Mouse (Mus musculus) heart, embryonic 14.5 days (tissue): Measurements from ENCODE around the gene Adgrf5. TPM values are rescaled to one million over a fixed set of nuclear protein-coding genes. Genes with fewer than 3 reads are reported as not detected.

Experiments used
- ATAC-seq: fragments of 200-750 bp; cut with Nextera tagmentation; 2 replicates; pipeline ENCODE4 v1.8.0; 2017; ENCODE audit warnings: low read depth, moderate TSS enrichment; ENCODE audit not compliant: insufficient number of reproducible peaks, insufficient read depth, low FRiP score
- H3K27ac ChIP-seq, 2 experiments: fragments of 200-500 bp in 1 of 2; fragments of 300-500 bp in 1 of 2; sonication (generic) in 1 of 2; replicated peaks in 1 of 2; 2 replicates each; pipeline ENCODE4 v1.5.1; 2012 to 2014; ENCODE audit warnings: low read depth in 2 of 2, low read length in 2 of 2, control low read depth in 1 of 2, mild to moderate bottlenecking in 1 of 2, mixed read lengths in 1 of 2; ENCODE audit not compliant: control insufficient read depth in 1 of 2, insufficient read depth in 1 of 2
- H3K27me3 ChIP-seq: fragments of 300-500 bp; sonication (generic); 2 replicates; pipeline ENCODE4 v1.6.1; 2014; ENCODE audit warnings: mild to moderate bottlenecking, low read length, control low read depth; ENCODE audit not compliant: control insufficient read depth, insufficient read depth
- H3K36me3 ChIP-seq: fragments of 300-500 bp; sonication (generic); 2 replicates; pipeline ENCODE4 v1.6.1; 2014; ENCODE audit warnings: mild to moderate bottlenecking, control low read depth, low read length, mixed read lengths; ENCODE audit not compliant: control insufficient read depth, insufficient read depth
- H3K4me1 ChIP-seq, 2 experiments: fragments of 200-500 bp in 1 of 2; fragments of 300-500 bp in 1 of 2; sonication (generic) in 1 of 2; 2 replicates each; pipeline ENCODE4 v1.6.1; 2012 to 2014; ENCODE audit warnings: low read length in 2 of 2, control low read depth in 1 of 2, mixed read lengths in 1 of 2; ENCODE audit not compliant: control insufficient read depth in 2 of 2, insufficient read depth in 2 of 2
- H3K4me2 ChIP-seq: fragments of 300-500 bp; sonication (generic); 2 replicates; pipeline ENCODE4 v1.6.1; 2014; ENCODE audit warnings: mild to moderate bottlenecking, low read length
- H3K4me3 ChIP-seq, 2 experiments: fragments of 200-500 bp in 1 of 2; fragments of 300-500 bp in 1 of 2; sonication (generic) in 1 of 2; 2 replicates each; pipeline ENCODE4 v1.5.1; 2012 to 2014; ENCODE audit warnings: low read length in 2 of 2, mild to moderate bottlenecking in 2 of 2, control low read depth in 1 of 2, low read depth in 1 of 2, moderate library complexity in 1 of 2; ENCODE audit not compliant: control insufficient read depth in 1 of 2, insufficient read depth in 1 of 2
- H3K9ac ChIP-seq: fragments of 300-500 bp; sonication (generic); 2 replicates; pipeline ENCODE4 v1.6.1; 2014; ENCODE audit warnings: mild to moderate bottlenecking, low read length
- H3K9me3 ChIP-seq: fragments of 300-500 bp; sonication (generic); 2 replicates; pipeline ENCODE4 v1.6.1; 2016; ENCODE audit warnings: low read length, control low read depth; ENCODE audit not compliant: control insufficient read depth
- WGBS: fragments of 180-500 bp; shearing (Covaris S2); extraction: QIAGEN DNeasy Blood & Tissue Kit; methylation state at CpG from one replicate; pipeline ENCODE4 v1.1.7; 2014; 5-methylcytosine and 5-hydroxymethylcytosine counted together
- polyA plus RNA-seq: library from polyadenylated mRNA; unstranded; fragments of >200 nt; fragmentation: Nextera tagmentation; extraction: Ambion mirVana; gene quantifications from 2 replicates; pipeline ENCODE4 v1.2.1, GENCODE M21; 2014

Gene Adgrf5
- polyA plus RNA-seq, 1 experiment from 2014 or later: 20.9 TPM

GRCm38 (mm10) chr17:43458598-43458997 is 98.3 kb downstream of the Adgrf5 start:
- no peak overlapping the region for H3K9ac ChIP-seq
- no peaks in the 10 kb centered on the region for H3K27me3 ChIP-seq
- no peak overlapping the region for H3K4me2 ChIP-seq
- 0 out of 2 replicates have a peak, but pooled peaks have one; percentile 48 for ATAC-seq
- no peaks in the 10 kb centered on the region for H3K36me3 ChIP-seq
- no peaks in the 10 kb centered on the region for H3K9me3 ChIP-seq
- 14% methylated on average over 9 of the region's 9 CpGs for WGBS
- no peak overlapping the region for H3K27ac ChIP-seq
- peaks cover 2 to 4% of the 10 kb centered on the region in 2 experiments; a peak in 3 of 4 replicates for H3K4me1 ChIP-seq
- H3K4me3 ChIP-seq: no peak overlapping the region

- 67% methylated on average over 12 of the region's 12 CpGs for WGBS
- ATAC-seq: no peak
- no peak overlapping the region for H3K4me2 ChIP-seq
These were observed 99.5 kb downstream of the Adgrf5 start for GRCm38 (mm10) chr17:43459737-43460230.

DNA sequence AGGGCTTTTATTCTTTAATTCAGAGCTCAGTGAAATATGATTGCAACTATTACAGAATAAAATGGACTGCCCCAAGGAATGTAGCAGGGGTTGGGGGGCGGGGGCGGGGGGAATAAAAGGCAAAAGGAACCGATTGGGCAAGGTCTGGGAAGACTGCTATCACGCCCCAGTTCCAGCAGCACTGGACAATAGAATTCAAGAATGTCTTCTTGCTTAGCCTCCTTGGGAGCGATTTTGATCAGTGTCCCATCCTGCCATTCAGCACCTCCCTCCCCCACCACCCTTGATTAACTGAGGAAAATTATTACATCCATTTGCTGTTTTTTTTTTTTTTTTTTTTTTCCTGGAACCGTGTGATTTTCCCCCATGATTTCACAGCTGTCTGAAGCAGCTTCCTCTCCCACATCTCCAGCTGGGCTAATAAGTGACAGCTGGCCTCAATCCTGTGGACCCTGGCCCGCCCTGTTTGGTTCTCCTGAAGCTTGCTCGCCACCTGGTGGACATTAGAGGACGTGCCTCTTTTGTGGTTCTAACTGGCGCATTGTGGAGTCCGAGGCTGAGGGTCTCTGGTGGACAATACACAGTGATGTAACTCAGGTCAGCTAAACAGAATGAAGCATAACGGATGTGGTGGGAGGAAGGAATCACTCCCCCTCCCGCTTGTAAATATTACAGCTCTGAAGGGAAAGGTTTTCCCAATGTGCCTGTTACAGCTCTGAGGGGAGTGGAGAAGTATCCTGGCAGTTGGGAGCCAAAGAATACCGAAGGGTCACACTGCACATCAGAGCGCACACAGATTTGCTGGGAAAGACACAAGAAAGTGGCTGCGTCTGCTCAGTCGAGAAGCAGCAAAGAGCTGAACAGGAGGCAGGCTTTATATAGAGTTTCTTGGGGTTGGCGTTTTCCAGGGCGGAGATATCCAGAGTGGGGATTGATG is 100.3 kb downstream of the Adgrf5 start:
- H3K9ac ChIP-seq: no peak overlapping the region
- H3K36me3 ChIP-seq: no peaks in the 10 kb centered on the region
- peak; percentile 66; the same call in 1 of the 2 replicates for ATAC-seq
- H3K27me3 ChIP-seq: no peaks in the 10 kb centered on the region
- H3K4me1 ChIP-seq: peaks cover 2 to 4% of the 10 kb centered on the region in 2 experiments; a peak in 3 of 4 replicates
- no peaks in the 10 kb centered on the region for H3K9me3 ChIP-seq
- H3K4me2 ChIP-seq: no peak overlapping the region
- WGBS: 34% methylated on average over 19 of the region's 19 CpGs
- H3K27ac ChIP-seq: no peak overlapping the region
- H3K4me3 ChIP-seq: no peak overlapping the region

More at GRCm38 (mm10) chr17:43459737-43460230, 99.5 kb downstream of the Adgrf5 start:
- no peak overlapping the region for H3K9ac ChIP-seq
- H3K9me3 ChIP-seq: no peaks in the 10 kb centered on the region
- H3K4me3 ChIP-seq: no peak overlapping the region
- H3K36me3 ChIP-seq: no peaks in the 10 kb centered on the region
- peaks cover 2 to 4% of the 10 kb centered on the region in 2 experiments; a peak in 3 of 4 replicates for H3K4me1 ChIP-seq
- H3K27ac ChIP-seq: no peak overlapping the region
- H3K27me3 ChIP-seq: no peaks in the 10 kb centered on the region

DNA sequence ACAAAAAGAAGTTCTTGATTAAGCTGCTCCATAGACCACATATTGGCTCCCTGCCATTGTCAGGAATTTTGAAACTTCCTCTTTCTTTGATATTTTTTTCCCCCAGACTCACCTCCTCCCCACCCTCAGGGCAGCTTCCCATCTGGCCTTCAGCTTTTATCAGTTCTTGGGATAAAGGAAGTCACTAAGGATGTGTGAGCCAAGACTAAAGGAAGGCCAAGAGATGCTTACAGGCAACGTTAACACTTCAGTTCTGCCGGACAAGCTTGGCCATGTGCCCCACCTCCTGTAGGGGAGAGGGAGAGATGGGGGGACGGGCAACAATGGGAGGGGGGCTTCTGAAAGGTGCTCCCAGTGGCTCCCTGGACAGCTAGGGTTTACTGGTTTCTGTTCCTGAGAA is 109.8 kb downstream of the Adgrf5 start:
- peaks cover 2 to 4% of the 10 kb centered on the region in 2 experiments; a peak in 1 of 4 replicates for H3K4me1 ChIP-seq
- no peaks in the 10 kb centered on the region for H3K9me3 ChIP-seq
- no peak overlapping the region for H3K9ac ChIP-seq
- no peak overlapping the region for H3K27ac ChIP-seq
- no peak overlapping the region for H3K4me2 ChIP-seq
- H3K4me3 ChIP-seq: no peak overlapping the region
- no peaks in the 10 kb centered on the region for H3K36me3 ChIP-seq
- no peak for ATAC-seq
- WGBS: 13% methylated on average over 3 of the region's 3 CpGs
- no peaks in the 10 kb centered on the region for H3K27me3 ChIP-seq

GRCm38 (mm10) chr17:43472558-43472957 is 112.3 kb downstream of the Adgrf5 start:
- H3K27me3 ChIP-seq: no peaks in the 10 kb centered on the region
- H3K9ac ChIP-seq: no peak overlapping the region
- ATAC-seq: no peak
- H3K27ac ChIP-seq: no peak overlapping the region
- no peak overlapping the region for H3K4me2 ChIP-seq
- H3K4me1 ChIP-seq: peaks cover 2 to 4% of the 10 kb centered on the region in 2 experiments; a peak in 1 of 4 replicates
- no peaks in the 10 kb centered on the region for H3K9me3 ChIP-seq
- H3K36me3 ChIP-seq: no peaks in the 10 kb centered on the region
- 80% methylated on average over 4 of the region's 4 CpGs for WGBS
- H3K4me3 ChIP-seq: no peak overlapping the region

DNA sequence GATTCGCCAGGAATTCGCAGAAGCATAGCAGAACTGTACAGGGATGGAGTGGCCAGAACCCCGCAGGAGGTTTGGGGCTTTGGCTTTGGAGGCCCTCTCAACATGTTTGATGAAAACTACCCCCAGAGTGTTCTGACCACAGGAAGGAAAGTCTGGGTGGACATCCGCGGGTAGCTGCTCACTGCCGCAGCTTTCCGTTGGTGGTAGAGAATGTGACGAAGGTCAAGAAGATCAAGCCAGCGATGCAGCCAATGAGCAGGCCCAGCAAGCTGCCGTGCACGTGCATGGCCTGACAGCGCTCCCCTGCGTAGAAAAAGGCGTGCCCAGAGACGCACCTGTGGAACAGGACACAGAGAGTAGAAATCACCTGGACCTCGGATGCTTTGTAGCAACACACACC is 114.5 kb downstream of the Adgrf5 start:
- H3K9ac ChIP-seq: no peak overlapping the region
- H3K27ac ChIP-seq: no peak overlapping the region
- H3K4me2 ChIP-seq: no peak overlapping the region
- H3K4me3 ChIP-seq: no peak overlapping the region
- no peaks in the 10 kb centered on the region for H3K36me3 ChIP-seq
- WGBS: 91% methylated on average over 16 of the region's 16 CpGs
- no peaks in the 10 kb centered on the region for H3K9me3 ChIP-seq
- H3K4me1 ChIP-seq: peaks cover 2% of the 10 kb centered on the region in 2 experiments; a peak in 1 of 4 replicates
- H3K27me3 ChIP-seq: no peaks in the 10 kb centered on the region
- no peak for ATAC-seq

DNA sequence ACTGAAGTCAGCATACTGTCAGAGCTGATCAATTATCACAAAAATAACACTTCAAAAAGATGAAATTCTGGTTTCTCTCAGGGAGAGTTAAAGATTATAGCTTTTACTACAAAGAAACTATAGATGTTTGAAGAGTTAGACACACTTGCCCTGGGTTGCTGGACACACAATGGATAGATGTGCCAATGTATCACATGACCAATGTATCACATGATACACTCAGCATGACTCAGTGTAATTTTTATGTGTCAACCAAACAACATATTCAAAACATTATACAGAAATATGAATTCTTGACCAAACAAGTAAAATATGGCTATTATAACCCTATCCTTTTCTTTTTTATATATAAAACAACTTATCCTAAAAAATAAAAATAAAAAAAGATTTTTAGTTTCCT is 117.4 kb downstream of the Adgrf5 start:
- no peaks in the 10 kb centered on the region for H3K27me3 ChIP-seq
- ATAC-seq: no peak
- H3K4me3 ChIP-seq: no peak overlapping the region
- H3K9ac ChIP-seq: no peak overlapping the region
- no peaks in the 10 kb centered on the region for H3K36me3 ChIP-seq
- H3K4me2 ChIP-seq: no peak overlapping the region
- no peaks in the 10 kb centered on the region for H3K4me1 ChIP-seq
- H3K9me3 ChIP-seq: no peaks in the 10 kb centered on the region
- no peak overlapping the region for H3K27ac ChIP-seq
